Mouse (Mus musculus): ENCODE measurements at regions not wholly inside any gene's neighbourhood (a gene's known extent, or its start where the extent isn't known, plus 50 kb on each side); places are given as distances from the start of the nearest gene placed in this dataset.

GRCm38 (mm10) chr9:116241933-116242526 is 66.9 kb upstream of the Tgfbr2 start:
- no peak for DNase-seq
- intact Hi-C loops (cut with DNase I), result no loop called here

GRCm38 (mm10) chr9:116241290-116241689 is 66.1 kb upstream of the Tgfbr2 start:
- DNase-seq, result no peak
- intact Hi-C loops (cut with DNase I), result no loop called here

DNA sequence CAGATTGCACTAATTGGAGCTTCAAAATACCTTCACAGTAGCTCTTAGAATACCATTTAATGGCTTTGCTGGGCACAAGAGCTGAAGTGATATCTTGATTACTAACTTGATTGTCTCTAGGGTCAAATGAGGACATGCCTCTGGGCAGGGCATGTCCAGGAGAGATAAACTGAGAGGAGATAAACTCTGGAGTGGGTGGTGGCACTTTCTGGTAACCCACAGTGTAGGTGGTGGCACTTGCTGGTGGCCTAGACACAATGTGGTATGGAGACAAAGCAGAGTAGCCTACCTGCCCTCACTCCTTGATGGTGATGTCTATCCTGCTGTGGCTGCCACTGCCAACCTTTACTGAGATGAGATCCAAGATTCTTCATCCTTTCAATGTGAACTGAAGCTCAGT is 61.7 kb upstream of the Tgfbr2 start:
- intact Hi-C loops (cut with DNase I), result no loop called here
- no peak for DNase-seq

DNA sequence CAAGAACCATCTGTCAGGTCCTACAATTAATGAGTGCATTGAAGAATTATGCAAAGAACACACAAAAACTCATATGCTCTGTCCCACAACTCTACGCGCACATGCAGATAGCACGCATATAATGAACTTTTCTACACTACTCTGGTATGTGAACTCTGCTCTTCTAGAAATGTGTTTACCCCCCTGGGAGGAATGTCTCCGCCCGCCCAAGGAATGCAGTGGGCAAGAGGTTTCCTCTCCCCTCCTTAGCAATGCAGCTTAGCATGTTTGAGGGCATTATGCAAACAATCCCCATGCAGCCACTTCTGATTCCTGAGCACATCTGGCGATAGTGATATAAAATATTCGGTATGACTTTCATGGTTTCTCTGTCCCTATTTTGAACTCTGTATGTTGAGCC is 59.0 kb upstream of the Tgfbr2 start:
- intact Hi-C loops (cut with DNase I), result no loop called here
- no peak for DNase-seq

- DNase-seq, result no peak
- intact Hi-C loops (cut with DNase I), result no loop called here
These were observed 57.2 kb upstream of the Tgfbr2 start for GRCm38 (mm10) chr9:116232386-116232785.

GRCm38 (mm10) chr9:116231351-116232311 is 56.5 kb upstream of the Tgfbr2 start:
- intact Hi-C loops (cut with DNase I), result no loop called here
- DNase-seq, result no peak

DNA sequence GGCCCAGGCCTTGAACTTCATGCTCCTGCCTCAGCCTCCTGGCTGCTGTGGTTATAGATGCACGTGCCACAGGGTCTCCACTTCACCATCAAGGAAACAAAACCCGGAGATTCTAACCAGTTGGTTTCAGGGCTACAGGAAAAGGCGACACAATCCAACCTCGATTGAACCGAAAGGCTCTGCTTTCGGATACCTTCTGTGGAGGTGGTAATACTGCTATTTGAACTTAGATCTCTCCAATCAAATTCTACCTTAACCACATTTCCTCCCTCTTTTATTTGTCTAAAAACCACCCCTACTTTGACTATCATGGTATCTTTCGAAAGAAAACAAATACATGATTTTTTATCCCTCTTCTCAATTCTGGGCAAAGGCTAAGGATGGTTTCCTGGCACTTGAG is 55.2 kb upstream of the Tgfbr2 start:
- no peak for DNase-seq
- intact Hi-C loops (cut with DNase I), result no loop called here

DNA sequence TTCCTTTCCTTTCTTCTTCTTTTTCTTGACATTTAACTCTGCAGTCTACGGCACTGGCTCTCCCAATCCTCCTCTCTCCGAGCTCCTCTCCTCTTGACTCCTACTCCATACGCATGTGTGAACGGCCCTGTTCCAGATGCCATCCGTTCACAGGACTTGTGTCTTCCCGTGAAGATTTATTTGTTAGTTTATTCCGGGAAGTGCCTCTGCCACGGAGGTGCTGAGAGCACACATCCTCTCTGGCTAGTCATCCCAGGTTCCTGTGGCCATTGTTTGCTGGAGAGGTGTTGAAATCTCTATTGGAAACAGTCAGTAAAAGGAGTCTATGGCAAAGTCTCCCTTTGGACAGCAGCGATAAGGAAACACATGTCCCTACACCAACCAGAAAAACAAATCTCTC is 53.3 kb upstream of the Tgfbr2 start:
- intact Hi-C loops (cut with DNase I), result no loop called here
- DNase-seq, result no peak

- no peak for DNase-seq
- intact Hi-C loops (cut with DNase I), result no loop called here
These were observed 52.6 kb upstream of the Tgfbr2 start for GRCm38 (mm10) chr9:116227738-116228137.
